Mouse (Mus musculus) spleen, adult 2 months (tissue): ENCODE data around the gene Gpr3. TPM values are rescaled to one million over a fixed set of nuclear protein-coding genes. Genes with fewer than 3 reads are reported as not detected.

ENCODE experiments used
- DNase-seq, 2 experiments: peaks; one replicate each; pipeline versions ENCODE4 v3.0.0 to v3.0.0-alpha.2; 2012 to 2021; ENCODE audit warnings: low spot score in 2 of 2, low read depth in 1 of 2
- H3K27ac ChIP-seq: fragments of 200-500 bp; 2 replicates; pipeline ENCODE4 v1.5.1; 2012; ENCODE audit warnings: low read length, inconsistent platforms; ENCODE audit not compliant: insufficient read depth
- H3K27me3 ChIP-seq: fragments of 200-500 bp; 2 replicates; pipeline ENCODE4 v1.6.1; 2012; ENCODE audit warnings: mild to moderate bottlenecking, moderate library complexity, low read length, inconsistent platforms; ENCODE audit not compliant: control insufficient read depth, insufficient read depth
- H3K36me3 ChIP-seq: fragments of 200-500 bp; 2 replicates; pipeline ENCODE4 v1.6.1; 2012; ENCODE audit warnings: mild to moderate bottlenecking, low read length, inconsistent platforms; ENCODE audit not compliant: control insufficient read depth, insufficient read depth
- H3K4me1 ChIP-seq: fragments of 200-500 bp; 2 replicates; pipeline ENCODE4 v1.6.1; 2011; ENCODE audit warnings: inconsistent platforms; ENCODE audit not compliant: control insufficient read depth, insufficient read depth, insufficient read length
- H3K4me3 ChIP-seq: fragments of 200-500 bp; 2 replicates; pipeline ENCODE4 v1.5.1; 2011; ENCODE audit warnings: mild to moderate bottlenecking, inconsistent platforms; ENCODE audit not compliant: insufficient read depth, insufficient read length; ENCODE audit errors: extremely low read depth
- CTCF ChIP-seq: fragments of 200-500 bp; IDR thresholded peaks from 2 replicates; pipeline ENCODE4 v1.5.1; 2011; ENCODE audit warnings: mild to moderate bottlenecking, inconsistent platforms; ENCODE audit not compliant: insufficient read depth, insufficient read length, insufficient replicate concordance; ENCODE audit errors: extremely low read depth
- POLR2A ChIP-seq: fragments of 200-500 bp; IDR thresholded peaks from 2 replicates; pipeline ENCODE4 v1.6.1; 2011; ENCODE audit warnings: low read depth, low read length, inconsistent platforms
- WGBS: fragments of 180-500 bp; shearing (Covaris S2); methylation state at CpG from one replicate; pipeline ENCODE4 v1.1.7; 2018; 5-methylcytosine and 5-hydroxymethylcytosine counted together
- polyA plus RNA-seq: library from polyadenylated mRNA; depleted of rRNA; stranded (reverse); fragments of >200 nt; gene quantifications from 2 replicates; pipeline ENCODE4 v1.2.3, GENCODE M21; 2012; rRNA removed

Gpr3 gene
- polyA plus RNA-seq, 1 experiment, result 0.02 TPM

GRCm38 (mm10) chr4:133162196-133162595 is 50.1 kb downstream of the Gpr3 start:
- H3K27ac ChIP-seq, result peak overlapping the region; percentile 8; the same call in 1 of the 2 replicates
- peak in 1 of 2 experiments; percentile 50 for DNase-seq
- no peaks in the 10 kb centered on the region for H3K27me3 ChIP-seq
- no peak for TF ChIP-seq CTCF
- TF ChIP-seq POLR2A, result no peak
- peaks cover 7% of the 10 kb centered on the region; the same call in 1 of the 2 replicates for H3K36me3 ChIP-seq
- no peak overlapping the region for H3K4me3 ChIP-seq
- H3K4me1 ChIP-seq, result peaks cover 26% of the 10 kb centered on the region
- 37% methylated on average over 6 of the region's 6 CpGs for WGBS

GRCm38 (mm10) chr4:133160821-133161220 is 51.5 kb downstream of the Gpr3 start:
- DNase-seq, result no peak
- TF ChIP-seq CTCF (no peak), POLR2A (no peak)
- 36% methylated on average over 4 of the region's 4 CpGs for WGBS
- Histone ChIP-seq H3K27me3 (no peaks in the 10 kb centered on the region), H3K4me3 (no peak overlapping the region), H3K4me1 (peaks cover 32% of the 10 kb centered on the region), H3K36me3 (peaks cover 6% of the 10 kb centered on the region), H3K27ac (peak overlapping the region; percentile 23; the same call in 1 of the 2 replicates)

- WGBS, result 91% methylated on average over 8 of the region's 8 CpGs
- H3K27ac ChIP-seq, result peak overlapping the region; percentile 52
- peaks cover 36% of the 10 kb centered on the region for H3K4me1 ChIP-seq
- H3K27me3 ChIP-seq, result no peaks in the 10 kb centered on the region
- TF ChIP-seq CTCF, result no peak
- TF ChIP-seq POLR2A, result no peak
- no peak for DNase-seq
- H3K36me3 ChIP-seq, result peaks cover 8% of the 10 kb centered on the region
- H3K4me3 ChIP-seq, result no peak overlapping the region
Measured at GRCm38 (mm10) chr4:133160211-133160610, 52.1 kb downstream of the Gpr3 start.

GRCm38 (mm10) chr4:133159646-133160045 is 52.7 kb downstream of the Gpr3 start:
- DNase-seq, result peak; percentile 63 to 69
- Histone ChIP-seq H3K4me3 (no peak overlapping the region), H3K4me1 (peaks cover 34% of the 10 kb centered on the region), H3K27ac (peak overlapping the region; percentile 91), H3K36me3 (peaks cover 8% of the 10 kb centered on the region), H3K27me3 (no peaks in the 10 kb centered on the region)
- TF ChIP-seq POLR2A (no peak), CTCF (no peak)
- WGBS, result 37% methylated on average over 4 of the region's 4 CpGs

Other genes with a start within 250 kb of the Gpr3 start
- gene Fgr, start 238.4 kb downstream of the Gpr3 start, polyA plus RNA-seq, result 37.5 and 39.9 TPM in 2 replicates
- 24.3 and 25.1 TPM in 2 replicates for gene Ahdc1, start 201.3 kb downstream of the Gpr3 start, polyA plus RNA-seq
- 76.2 and 87.6 TPM in 2 replicates for gene Wasf2, start 82.0 kb downstream of the Gpr3 start, polyA plus RNA-seq
- 0.19 and 0.54 TPM in 2 replicates for gene Cd164l2, start 405 bp downstream of the Gpr3 start, polyA plus RNA-seq
- gene Map3k6, start 28.3 kb upstream of the Gpr3 start, polyA plus RNA-seq, result 4.0 and 5.8 TPM in 2 replicates
- 6.8 and 7.1 TPM in 2 replicates for gene Sytl1, start 50.6 kb upstream of the Gpr3 start, polyA plus RNA-seq
- 58.0 and 61.0 TPM in 2 replicates for gene Tmem222, start 65.3 kb upstream of the Gpr3 start, polyA plus RNA-seq
- gene Wdtc1, start 140.9 kb upstream of the Gpr3 start, polyA plus RNA-seq, result 33.0 and 33.3 TPM in 2 replicates
- 39.4 and 46.9 TPM in 2 replicates for gene Slc9a1, start 157.2 kb upstream of the Gpr3 start, polyA plus RNA-seq